Mouse (Mus musculus) lung, postnatal 25 days (tissue): Measurements from ENCODE around the gene Tlr6.

Source experiments
- DNase-seq: peaks from one replicate; pipeline ENCODE4 v3.0.0; 2022; ENCODE audit warnings: low spot score

The Tlr6 gene

DNA sequence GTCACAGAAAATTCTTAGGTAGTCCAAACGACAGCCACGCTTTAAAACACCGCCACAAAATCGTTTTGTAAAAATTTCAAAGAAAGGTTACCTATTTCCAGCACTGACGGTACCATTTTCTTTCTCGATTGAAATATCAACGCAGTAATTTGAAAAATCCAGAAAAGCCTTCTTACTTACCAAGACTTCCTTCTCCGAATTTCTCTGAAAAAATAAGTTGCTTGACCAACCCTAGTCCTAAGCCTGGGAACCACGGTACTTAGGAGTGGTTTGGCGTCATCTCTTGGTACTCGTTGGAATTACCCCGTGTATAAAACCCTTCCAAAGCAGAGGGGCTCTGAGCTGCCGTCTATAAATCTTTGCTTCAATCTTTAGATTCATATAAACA lies at the start of gene Tlr6:
Gene Tlr6 (minus strand): TSS at position 255 of the 388 bp plus-strand sequence.
- peak; percentile 69 for DNase-seq

DNA sequence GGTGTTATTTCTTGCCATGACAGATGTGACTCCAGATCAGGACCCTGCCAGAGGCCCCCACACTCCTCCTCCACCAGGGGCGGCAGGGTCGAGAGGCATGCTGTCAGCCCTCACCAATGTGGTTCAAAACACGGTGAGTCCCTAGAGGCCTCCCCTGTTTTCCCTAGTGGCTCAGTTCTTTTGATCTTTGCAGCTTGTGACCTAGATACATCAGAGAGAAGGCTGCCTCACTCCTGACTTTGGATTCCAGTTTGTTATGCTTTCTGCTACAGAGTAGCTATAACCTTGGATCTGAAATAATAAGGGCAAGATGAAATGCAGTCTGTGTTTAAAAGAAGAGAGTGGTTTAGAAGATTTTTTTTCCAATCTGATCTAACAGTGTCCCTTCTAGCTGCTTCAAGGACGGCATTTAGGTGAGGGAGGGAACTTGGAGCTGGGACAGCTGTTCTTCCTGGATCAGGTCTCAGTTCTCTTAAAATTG lies 46.2 kb upstream of the Tlr6 start:
- no peak for DNase-seq

DNA sequence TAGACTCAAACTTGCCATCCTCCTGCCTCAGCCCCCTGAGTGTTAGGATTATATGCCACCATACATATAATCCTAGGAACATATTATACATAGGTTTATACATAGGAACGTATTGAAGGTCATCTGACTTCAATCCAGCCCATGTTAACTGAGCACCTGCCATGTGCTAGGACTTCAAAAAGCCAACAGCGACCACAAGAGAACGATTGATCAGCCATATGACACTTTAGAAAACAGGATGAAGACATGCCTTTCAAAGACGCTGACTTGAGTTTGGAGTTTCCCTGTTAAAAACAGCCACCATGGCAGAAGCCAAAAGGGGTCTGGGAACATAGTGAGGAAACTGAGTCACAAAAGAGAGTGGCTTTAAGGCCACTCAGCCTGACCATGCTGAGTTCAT lies 45.4 kb upstream of the Tlr6 start:
- DNase-seq, result no peak

DNA sequence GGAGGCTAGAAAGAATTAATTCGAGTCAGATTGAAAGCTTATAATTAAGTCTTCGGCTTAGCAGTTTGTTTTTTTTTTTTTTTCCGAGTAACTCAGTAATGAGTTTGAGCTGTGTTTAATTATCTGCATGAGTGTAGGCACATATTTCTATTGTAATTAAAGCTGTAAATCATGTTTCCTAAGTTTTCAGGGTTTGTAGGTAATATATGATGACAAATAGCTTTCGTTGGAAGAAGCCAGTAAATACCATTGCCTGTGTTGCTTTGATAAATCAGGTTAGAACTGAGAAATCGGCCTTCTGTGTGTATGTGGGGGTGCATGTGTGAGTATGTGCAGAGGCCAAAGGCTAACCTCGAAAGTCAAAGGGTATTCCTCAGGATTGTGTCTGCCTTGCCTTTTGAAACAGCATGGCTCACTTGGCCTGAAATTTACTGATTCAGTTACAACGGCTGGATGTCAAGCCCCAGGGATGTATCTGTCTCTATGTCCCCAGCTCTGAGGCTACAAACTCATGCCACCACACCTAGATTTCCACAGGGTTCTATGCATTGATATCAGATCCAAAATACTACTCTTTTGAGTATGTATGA lies 44.1 kb upstream of the Tlr6 start:
- DNase-seq, result no peak

DNA sequence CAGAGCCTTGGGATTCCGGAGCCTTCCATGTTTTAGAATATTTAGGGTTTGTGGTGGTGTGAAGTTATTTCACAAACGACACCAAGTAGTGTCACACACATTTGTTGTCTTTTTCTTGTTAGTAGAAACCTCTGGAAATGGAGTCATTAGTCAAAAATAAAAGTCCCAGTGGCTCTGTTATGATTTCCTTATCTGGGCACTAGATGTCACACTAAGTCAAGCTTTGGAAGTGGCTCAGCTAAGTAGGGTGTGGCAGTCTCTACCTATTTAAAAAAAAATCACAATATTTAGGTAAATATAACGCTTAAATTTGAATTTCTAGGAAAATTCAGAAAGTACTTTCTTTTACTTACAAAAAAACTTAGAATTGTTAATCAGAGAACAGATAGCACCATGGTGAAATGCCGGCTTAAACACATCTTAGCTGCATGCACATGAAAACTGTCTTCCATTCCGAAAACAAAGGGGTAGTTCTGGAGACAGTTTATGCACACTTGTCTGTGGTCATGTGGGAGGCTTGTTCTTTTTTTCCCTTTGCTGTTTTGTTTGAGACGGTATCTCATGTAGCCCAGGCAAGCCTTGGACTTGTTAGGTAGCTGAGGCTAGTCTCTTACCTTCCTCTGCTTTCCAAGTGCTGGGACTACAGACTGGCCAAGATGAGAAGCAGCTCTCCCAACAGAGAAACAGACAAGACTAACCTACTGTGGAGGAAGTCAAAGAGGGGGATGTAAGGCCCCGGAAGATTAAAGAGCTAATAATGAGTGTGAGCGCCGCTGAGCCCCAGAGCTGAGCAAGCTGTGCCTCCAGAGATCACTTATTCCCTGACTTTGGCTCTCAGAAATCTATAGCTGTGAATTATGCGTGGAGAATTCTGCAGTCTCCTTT lies 43.3 kb upstream of the Tlr6 start:
- DNase-seq, result peak; percentile 46

DNA sequence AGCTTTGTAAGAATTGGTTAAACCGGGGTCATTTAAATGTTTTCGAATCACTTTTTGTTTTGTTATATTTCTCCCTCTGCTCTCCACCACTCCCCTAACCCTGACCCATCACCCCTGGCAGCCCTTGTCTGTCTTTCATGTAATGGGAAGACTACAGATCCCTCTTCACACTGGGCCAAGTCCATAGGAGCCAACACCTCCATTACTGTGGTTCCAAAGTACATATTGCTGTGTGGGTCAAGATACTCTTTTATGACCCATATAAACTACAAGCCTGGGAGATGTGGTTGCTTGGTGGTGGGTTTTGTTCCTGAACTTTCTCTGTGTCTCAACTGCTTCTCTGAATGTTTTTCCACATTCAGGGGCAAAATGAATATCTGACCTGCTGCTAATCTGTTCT lies 35.5 kb upstream of the Tlr6 start:
- DNase-seq, result no peak

DNA sequence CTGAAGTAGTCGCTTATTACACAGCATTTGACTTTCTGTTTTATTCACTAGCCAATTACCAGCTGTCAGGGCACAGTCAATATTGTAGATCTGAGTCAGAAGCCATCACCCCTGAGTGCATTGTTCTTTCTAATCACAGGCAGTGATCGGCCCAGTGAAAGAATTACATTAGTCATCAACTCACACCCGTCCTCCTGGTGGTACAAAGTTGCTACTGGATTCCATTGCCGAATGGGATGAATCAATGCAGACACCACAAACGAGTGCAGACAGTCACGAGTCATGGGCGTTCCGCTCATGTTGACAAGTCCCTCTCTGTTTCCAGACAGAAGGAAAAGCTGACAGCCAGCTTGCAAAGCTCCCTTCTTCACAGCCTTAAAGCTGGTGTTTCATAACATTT lies 32.6 kb upstream of the Tlr6 start:
- DNase-seq, result no peak

DNA sequence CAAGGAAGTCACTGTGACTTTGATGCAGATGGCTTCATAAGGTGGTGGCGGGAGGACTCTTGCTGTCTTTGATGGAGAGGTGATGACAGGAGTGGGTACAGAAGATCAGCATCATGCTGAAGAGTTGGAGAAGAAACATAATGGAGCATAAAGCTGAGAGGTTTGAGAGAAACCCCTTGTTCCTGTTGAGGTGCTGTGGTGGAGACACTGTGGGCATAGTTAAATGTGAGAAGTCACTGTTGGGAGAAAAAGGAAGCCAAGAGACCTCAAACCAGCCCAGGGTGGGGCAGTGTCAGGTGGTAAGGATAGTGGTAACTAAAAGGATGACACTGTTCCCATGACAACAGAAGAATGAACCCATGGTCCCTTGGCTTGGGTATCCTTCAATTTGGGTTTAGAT lies 30.0 kb upstream of the Tlr6 start:
- no peak for DNase-seq

DNA sequence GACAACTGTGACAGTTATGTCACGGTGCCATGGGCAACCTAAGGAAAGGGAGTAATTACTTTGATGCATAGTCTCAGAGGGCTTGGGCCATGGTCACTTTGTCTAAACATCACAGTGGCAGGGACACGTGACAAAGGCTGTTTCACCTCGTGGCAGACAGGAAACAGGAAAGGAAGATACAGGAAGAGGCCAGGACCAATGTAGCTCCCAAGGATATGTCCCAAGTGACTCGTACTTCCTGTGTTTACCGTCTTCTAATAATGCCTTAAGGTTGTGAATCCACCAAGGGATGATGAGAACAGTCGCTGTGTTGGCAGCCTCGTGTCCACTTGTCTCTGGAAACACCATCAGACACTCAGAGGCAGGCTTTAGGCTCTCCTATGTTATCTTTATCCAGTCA lies 26.1 kb upstream of the Tlr6 start:
- DNase-seq, result peak; percentile 22

DNA sequence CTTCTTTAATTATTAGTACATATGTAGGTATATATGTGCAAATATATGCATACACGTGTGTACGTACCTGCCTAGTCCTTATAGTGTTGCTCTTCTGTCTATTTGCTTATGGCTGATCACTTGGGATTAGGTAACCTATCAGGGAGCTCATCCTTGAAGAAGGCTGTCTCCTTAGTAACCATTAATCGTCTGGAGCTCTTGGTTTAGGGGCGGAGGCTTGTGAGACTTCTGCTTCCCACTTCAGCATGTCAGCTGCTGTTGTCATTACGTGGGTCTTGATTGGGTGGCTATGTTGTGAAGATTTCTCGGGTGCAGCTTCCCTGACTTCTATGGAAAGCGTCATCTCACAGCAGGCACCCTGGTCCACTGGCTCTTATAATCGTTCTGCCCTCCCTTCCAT lies 17.2 kb upstream of the Tlr6 start:
- DNase-seq, result no peak

DNA sequence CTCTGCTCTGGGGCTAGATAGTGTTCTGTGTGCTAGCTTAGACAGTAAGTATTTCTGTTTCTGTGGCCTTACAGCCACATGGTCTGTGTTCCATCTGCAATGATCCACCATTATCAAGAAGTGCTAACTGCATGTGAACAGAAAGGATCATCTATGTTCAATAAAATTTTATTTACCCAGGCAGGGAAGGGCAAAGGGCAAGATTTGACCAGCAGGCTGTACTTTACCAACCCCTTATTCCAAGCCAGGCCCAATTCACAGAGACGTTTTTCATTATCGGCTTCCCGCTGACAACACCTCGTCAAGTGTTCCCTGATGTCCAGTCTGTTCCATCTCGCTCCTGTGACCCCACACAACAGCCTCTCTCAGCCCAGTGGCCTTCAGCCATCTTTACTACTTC lies 15.2 kb upstream of the Tlr6 start:
- DNase-seq, result no peak

DNA sequence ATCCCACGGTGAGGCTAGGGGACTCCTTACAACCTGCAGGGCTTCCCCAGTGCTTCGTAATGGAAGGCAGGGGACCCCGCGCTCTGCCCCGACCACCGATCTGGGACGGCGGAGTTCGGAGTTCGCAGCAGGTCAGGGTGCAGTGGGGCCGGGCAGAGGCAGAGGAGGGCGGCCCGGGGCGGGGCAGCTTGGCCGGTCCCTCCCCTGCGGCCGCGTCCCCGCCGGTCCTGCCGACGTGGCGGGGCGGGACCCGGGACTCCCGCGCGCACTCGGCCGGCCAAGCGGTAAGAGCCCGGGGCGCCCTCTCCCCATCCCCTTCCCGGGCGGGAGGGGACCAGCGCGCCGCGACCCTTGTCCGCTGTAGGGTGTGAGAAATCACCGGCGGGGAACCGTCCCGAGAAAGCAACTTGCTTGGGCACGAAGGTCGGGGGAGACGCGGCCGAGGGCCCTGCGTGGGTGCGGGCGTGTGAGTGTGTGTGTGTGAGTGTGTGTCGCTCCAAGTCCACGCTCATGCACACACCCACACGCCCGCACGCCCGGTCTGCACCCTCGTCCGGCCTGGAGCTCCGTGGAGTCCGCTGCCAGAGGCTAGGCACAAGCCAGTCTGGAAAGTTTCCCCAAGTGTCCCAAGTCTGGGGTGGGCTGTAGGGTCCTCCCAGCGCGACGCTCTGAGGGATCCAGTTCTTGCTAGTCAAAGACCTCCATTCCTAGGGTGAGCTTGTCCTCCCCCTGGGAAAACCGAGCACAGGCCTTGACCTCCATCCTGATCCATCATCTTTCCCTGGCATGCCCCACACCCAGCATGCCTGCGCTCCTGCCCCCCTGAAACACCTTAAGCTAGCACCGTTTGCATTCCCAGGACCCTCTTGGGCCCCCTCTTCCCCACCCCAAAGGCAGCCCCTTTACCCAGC lies 10.2 kb upstream of the Tlr6 start, which contains the start of gene Fam114a1:
Gene Fam114a1 (plus strand): TSS at position 211 of the 911 bp plus-strand sequence.
- DNase-seq, result peak; percentile 74

DNA sequence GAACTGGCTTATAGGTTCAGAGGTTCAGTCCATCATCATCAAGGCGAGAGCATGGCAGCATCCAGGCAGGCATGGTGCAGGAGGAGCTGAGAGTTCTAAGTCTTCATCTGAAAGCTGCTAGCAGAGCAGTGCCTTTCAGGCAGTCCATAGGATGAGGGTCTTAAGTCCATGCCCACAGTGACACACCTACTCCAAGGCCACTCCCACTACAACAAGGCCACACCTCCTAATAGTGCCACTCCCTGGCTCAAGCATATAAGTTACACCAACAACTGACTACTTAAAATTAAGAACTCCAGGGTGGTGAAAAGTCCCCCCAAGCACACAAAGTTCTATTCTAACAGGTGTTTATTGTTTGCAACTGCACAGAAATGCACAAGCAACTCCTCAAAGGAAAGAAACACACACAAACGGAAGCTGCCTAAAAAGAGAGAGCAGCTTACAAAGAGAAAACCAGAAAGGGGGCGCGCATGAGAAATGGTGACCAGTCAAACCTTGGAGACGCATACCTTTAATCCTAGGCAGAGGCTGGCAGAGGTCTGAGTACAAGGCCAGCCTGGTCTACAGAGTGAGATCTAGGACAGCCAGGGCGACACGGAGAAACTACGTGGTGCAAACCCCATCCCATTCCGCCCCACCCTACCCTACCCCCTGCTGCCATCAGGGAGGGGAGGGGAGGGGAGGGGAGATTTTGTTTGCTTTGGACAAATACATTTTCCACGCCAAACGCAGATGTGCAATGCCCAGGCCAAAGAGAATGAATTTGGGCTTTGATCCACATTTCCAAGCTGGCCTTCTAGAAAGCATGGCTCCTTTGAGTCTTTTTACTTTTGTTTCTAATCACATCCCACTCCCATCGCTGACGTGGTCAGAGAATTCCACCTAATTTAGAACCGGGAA lies 9.3 kb upstream of the Tlr6 start:
- peak; percentile 39 for DNase-seq

DNA sequence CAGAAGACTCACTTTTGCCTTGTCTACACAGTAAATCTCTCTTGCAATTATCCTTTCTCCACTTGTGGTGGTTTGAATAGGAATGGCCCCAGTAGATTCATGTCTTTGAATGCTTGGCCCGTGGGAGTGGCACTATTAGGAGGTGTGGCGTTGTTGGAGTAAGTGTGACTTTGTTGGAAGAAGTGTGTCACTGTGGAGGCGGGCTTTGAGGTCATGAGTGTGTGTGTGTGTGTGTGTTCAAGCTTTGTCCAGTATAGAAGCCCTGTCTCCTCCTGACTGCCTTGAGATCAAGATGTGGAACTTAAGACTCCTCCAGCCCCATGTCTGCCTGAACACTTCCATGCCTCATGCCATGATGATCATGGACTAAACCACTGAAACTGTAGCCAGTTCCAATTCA lies 3.8 kb upstream of the Tlr6 start:
- DNase-seq, result no peak

DNA sequence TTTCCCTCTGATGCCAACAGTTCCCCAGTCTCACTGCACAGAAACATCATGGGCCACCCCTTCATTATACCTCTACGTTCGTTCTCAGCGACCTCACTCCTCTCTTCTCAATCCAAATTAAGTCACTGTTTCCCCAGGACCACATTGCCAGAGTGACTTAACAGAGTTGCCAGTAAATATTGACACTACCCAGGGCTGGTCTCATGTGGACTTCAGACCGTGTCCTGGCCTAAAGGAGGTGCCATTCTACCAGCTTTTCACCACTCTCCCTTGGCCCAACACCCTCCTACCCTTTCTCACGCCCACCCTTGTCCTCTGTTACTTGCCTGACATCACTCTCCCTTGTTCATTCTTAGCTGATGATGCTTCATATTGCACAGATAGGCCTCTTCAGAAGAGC lies 3.4 kb upstream of the Tlr6 start:
- DNase-seq, result no peak

DNA sequence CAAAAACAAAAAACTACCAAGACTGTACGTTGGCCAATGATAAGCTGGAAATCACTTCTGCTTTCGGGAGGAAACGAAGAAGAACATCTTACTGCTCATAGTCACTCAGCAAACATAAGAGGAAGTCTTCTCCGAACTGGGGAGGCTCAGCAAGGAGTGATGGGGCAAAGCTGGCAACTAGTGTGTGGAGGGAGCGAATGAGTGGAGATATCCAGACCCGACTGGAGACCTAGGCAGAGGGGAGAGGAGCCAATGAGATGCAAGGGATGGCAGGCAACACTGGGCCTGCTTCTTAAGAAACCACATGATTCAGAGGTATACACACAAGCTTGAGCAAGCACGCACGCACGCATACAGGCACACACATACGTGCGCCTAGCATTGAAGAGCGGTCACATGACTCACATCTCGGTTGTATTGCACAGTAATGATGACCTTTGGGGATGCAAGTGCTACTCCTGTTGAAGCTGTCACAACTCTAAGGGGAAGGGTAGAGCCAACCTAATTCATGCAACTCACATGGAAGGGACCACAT lies 1.0 kb upstream of the Tlr6 start:
- peak; percentile 58 for DNase-seq

DNA sequence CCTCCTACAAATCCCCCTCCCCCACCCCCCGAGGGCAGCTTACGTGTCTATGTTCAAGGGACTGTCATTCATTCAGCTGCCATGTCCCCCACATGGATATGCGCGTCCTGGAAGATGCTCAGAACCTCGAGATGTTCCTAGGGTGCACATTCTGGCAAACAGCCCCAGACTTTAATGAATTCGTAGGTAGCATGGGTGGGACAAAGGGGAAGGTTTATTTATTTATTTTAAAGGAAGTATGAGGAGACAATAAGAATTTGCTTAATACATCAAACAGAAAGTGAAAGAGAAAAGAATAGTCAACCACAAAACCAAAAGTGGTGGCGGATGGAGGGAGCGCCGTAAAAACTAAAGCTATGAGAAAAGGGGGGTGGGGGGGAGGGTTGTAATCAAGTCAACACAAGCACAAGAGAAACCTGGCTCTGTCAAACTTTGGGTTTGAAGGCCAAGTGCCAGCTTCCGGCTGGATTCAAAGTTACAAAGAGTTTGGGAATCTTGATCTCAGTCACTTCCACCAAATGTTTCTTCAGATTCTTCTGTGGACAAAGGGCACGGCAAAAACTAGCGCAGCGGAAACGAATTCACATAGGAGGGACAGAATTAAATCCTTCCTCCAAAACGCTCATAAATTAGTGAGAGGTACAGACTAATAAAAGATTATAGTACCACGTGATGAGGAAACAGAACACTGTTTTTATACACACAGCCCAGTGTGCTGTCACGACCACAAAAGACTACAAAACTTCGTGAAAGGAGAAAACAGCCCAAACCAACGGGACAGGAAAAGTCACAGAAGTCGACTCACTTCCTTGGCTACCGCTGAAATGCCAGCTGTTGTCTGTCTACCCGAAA lies 680 bp downstream of the Tlr6 start:
- peak; percentile 26 for DNase-seq

DNA sequence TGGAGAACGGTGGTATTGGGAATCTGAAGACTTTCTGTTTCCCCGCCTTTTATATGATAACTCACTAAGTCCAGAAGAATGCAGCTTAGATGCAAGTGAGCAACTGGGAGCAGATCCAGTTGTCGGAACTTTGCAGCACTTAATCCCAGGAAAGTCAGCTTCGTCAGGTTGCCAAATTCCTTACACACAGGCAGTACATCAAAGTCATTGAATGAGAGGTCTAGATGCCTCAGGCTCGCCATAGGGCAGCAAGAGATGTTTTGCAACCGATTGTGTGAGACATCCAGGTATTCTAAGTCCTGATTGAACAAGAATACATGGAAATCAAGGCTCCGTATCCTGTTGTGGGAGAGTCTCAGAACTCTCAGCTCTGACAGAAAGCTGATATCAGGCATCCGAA lies 5.0 kb downstream of the Tlr6 start:
- no peak for DNase-seq

DNA sequence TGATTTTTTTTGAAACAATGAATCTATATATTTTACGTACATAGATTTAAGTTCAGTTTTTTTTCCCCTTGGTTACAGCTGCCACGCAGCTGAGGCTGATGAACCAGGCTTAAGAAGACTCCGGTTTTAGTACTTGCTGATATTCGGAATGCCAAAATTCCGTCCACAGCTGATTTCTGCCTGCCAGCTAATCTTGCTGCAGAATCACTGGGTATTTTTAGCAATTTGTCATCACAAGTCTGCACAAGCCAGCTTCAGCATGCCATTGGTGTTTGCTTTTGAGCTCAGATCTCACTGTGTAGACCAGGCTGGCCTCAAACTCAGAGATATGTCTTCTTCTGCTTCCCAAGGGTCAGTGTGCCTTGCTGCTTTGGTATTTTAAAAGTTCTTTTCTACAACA lies 8.4 kb downstream of the Tlr6 start:
- DNase-seq, result no peak

DNA sequence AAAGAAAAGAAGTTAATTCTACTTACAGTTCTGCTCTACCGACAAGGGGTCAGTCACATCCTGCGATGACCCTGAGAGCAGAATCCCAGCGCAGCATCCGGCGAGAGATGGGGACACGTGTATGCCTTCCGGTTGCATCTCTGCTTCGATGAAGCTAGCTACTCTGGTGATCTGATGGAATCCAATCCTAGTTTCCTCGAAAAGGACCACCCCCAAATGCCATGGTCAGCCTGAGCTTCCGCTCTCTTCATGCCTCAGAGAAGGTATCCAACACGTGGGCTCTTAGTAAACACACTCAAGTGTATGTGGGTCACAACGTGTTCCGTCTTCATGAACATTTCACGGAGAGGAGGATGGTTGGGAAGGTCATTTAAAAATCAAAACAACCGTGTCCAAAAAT lies 27.1 kb downstream of the Tlr6 start:
- DNase-seq, result no peak
